Mouse (Mus musculus): ENCODE results near the gene Sgsh.

DNA sequence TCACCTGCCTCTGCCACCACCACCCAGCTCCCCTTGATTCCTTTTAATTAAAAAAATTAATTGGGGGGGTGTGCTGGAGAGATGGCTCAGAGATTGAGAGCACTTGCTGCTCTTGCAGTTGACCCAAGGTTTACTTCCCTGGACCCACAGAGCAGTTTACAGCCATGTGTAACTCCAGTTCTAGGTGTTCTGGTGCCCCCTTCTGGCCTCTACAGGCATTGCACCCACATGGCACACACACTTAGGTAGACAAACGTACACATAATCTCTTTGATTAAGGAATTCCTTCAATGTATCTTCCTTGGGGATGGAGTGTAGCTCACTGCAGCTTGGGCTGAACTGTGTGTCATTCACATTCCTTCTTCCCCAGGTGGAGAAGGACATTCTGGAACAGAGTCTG is 30.3 kb downstream of the Sgsh start:
- TF ChIP-seq CTCF (IDR thresholded peaks at IDR 0.05; ENCODE audit: low read depth, low read length) (no peak), POLR2AphosphoS5 (IDR thresholded peaks at IDR 0.05; ENCODE audit: insufficient replicate concordance, low read depth, low read length) (no peak), GATA1 (IDR thresholded peaks at IDR 0.05; ENCODE audit: borderline replicate concordance, low read length) (no peak)

Data from G1E (cell line).